9 mouse cellular contexts compared by ENCODE assay signal in genomic region chr13:94175379-94176050, GRCm38 (mm10).
A peak's percentile ranks its signal among the peaks of the same experiment; 100 is the strongest.
DNase-seq lines count a peak whose midpoint lies in the region; ATAC-seq and TF ChIP-seq lines count a peak whose summit lies in the region.
"Had no signal": no experiment of that assay in that cellular context is flagged by ENCODE, and none has a peak within 500 bp of the region (broad histone marks: within the 10 kb centered on the region; RNA-seq: fewer than 3 reads in every experiment).

No protein-coding gene starts in this region.

- H3K4me1 ChIP-seq in embryonic facial prominence, embryonic 12.5 days = peaks cover 51% of the 10 kb centered on the region
- peaks cover 30% of the 10 kb centered on the region for H3K4me1 ChIP-seq in limb, embryonic 14.5 days (ENCODE audit: control insufficient read depth, insufficient read depth, low read length)
- no peaks in the 10 kb centered on the region; the same call in 1 of the 2 replicates for H3K4me1 ChIP-seq in stomach, postnatal 0 days (replicated peaks; ENCODE audit: control insufficient read depth, insufficient read depth)

- H3K36me3 ChIP-seq in embryonic facial prominence, embryonic 12.5 days = no peaks in the 10 kb centered on the region
- H3K36me3 ChIP-seq in limb, embryonic 14.5 days (ENCODE audit: control insufficient read depth, insufficient read depth, low read length) = peaks cover 11% of the 10 kb centered on the region; the same call in 1 of the 2 replicates
- H3K36me3 ChIP-seq in stomach, postnatal 0 days (ENCODE audit: control insufficient read depth, insufficient read depth, low read length) = no peaks in the 10 kb centered on the region

- ATAC-seq in embryonic facial prominence, embryonic 12.5 days (ENCODE audit: insufficient number of reproducible peaks, insufficient read depth, low FRiP score, low TSS enrichment) = no peak
- no peak for ATAC-seq in limb, embryonic 14.5 days (ENCODE audit: low FRiP score, low read depth)
- ATAC-seq in stomach, postnatal 0 days (ENCODE audit: low FRiP score, low TSS enrichment) = no peak
- no peak for ATAC-seq in inflammation-experienced regulatory T-cells, adult 6 months

- peak overlapping the region; percentile 48 for H3K4me3 ChIP-seq in left cerebral cortex, adult 2 months
- no peak overlapping the region for H3K4me3 ChIP-seq in embryonic facial prominence, embryonic 12.5 days
- peak overlapping the region; percentile 47 for H3K4me3 ChIP-seq in limb, embryonic 14.5 days (replicated peaks; ENCODE audit: low read length)
- peak overlapping the region; percentile 40; the same call in 1 of the 2 replicates for H3K4me3 ChIP-seq in stomach, postnatal 0 days (ENCODE audit: low read depth, low read length)
- H3K4me3 ChIP-seq: myocyte had no signal

- peak overlapping the region; percentile 4; the same call in 1 of the 2 replicates for H3K27ac ChIP-seq in left cerebral cortex, adult 2 months
- H3K27ac ChIP-seq in embryonic facial prominence, embryonic 12.5 days = no peak overlapping the region
- H3K27ac ChIP-seq in limb, embryonic 14.5 days (replicated peaks; ENCODE audit: low read depth, low read length) = no peak overlapping the region
- H3K27ac ChIP-seq in stomach, postnatal 0 days (replicated peaks) = no peak overlapping the region

- 58% methylated on average over 6 of the region's 6 CpGs for WGBS in embryonic facial prominence, embryonic 12.5 days
- WGBS in limb, embryonic 14.5 days = 66% methylated on average over 6 of the region's 6 CpGs
- WGBS in stomach, postnatal 0 days = 79% methylated on average over 6 of the region's 6 CpGs

- intact Hi-C loops in left cerebral cortex, adult 2 months (cut with DNase I) = no loop called here

- no peaks in the 10 kb centered on the region for H3K9me3 ChIP-seq in embryonic facial prominence, embryonic 12.5 days
- no peaks in the 10 kb centered on the region for H3K9me3 ChIP-seq in limb, embryonic 14.5 days (ENCODE audit: control insufficient read depth, low read length)
- H3K9me3 ChIP-seq in stomach, postnatal 0 days (ENCODE audit: control insufficient read depth, low read length) = no peaks in the 10 kb centered on the region

- no peak overlapping the region for H3K9ac ChIP-seq in embryonic facial prominence, embryonic 12.5 days
- H3K9ac ChIP-seq in limb, embryonic 14.5 days (ENCODE audit: low read depth, low read length, severe bottlenecking) = peak overlapping the region; percentile 16; the same call in 1 of the 2 replicates
- no peak overlapping the region for H3K9ac ChIP-seq in stomach, postnatal 0 days (ENCODE audit: low read length)

- peak overlapping the region; percentile 95 for H3K4me2 ChIP-seq in embryonic facial prominence, embryonic 12.5 days (replicated peaks)
- H3K4me2 ChIP-seq in limb, embryonic 14.5 days (replicated peaks; ENCODE audit: low read depth, low read length, severe bottlenecking) = peak overlapping the region; percentile 92
- 0 out of 2 replicates have a peak overlapping the region, but pooled peaks have one; percentile 73 for H3K4me2 ChIP-seq in stomach, postnatal 0 days (replicated peaks; ENCODE audit: low read depth)

- no peak for TF ChIP-seq EP300 in stomach, postnatal 0 days (optimal IDR thresholded peaks at IDR 0.05)

- TF ChIP-seq POLR2A in limb, embryonic 14.5 days (IDR thresholded peaks at IDR 0.05; ENCODE audit: borderline replicate concordance, extremely low read depth, insufficient read depth, insufficient read length) = no peak

- DNase-seq in left cerebral cortex, adult 2 months (ENCODE audit: extremely low spot score in 1 of 2, low spot score in 2 of 2) = no peak
- no peak for DNase-seq in left cerebral cortex, adult 9 months (ENCODE audit: low spot score in 2 of 2)
- no peak for DNase-seq in limb, embryonic 14.5 days (ENCODE audit: low spot score)
- no peak for DNase-seq in stomach, postnatal 0 days (ENCODE audit: low spot score)
- no peak for DNase-seq in right cerebral cortex, postnatal 10 days (ENCODE audit: low spot score in 2 of 2)
- DNase-seq in MN1 (ENCODE audit: low spot score) = no peak

- peaks cover 5% of the 10 kb centered on the region; the same call in 1 of the 2 replicates for H3K27me3 ChIP-seq in embryonic facial prominence, embryonic 12.5 days
- no peaks in the 10 kb centered on the region for H3K27me3 ChIP-seq in limb, embryonic 14.5 days (ENCODE audit: control insufficient read depth, insufficient read depth, low read length)
- H3K27me3 ChIP-seq in stomach, postnatal 0 days (ENCODE audit: control insufficient read depth, insufficient read depth, low read length) = no peaks in the 10 kb centered on the region

- no peak for TF ChIP-seq CTCF in left cerebral cortex, adult 2 months (IDR thresholded peaks at IDR 0.05)
- TF ChIP-seq CTCF in stomach, postnatal 0 days (IDR thresholded peaks at IDR 0.05; ENCODE audit: low read depth) = no peak
